Mouse (Mus musculus) MEL (cell line): Measurements from ENCODE around the gene Gm49395. TPM values are rescaled to one million over a fixed set of nuclear protein-coding genes. Genes with fewer than 3 reads are reported as not detected.

Experiments
- DNase-seq: peaks from one replicate; pipeline ENCODE4 v3.0.0; 2011; ENCODE audit warnings: low read depth, low spot score
- H3K27ac ChIP-seq: 2 replicates; pipeline ENCODE4 v1.5.1; 2012; ENCODE audit warnings: low read depth, mild to moderate bottlenecking, control low read depth, low read length, moderate library complexity; ENCODE audit not compliant: control insufficient read depth
- H3K27me3 ChIP-seq, 2 experiments: fragments of 150-350 bp in 1 of 2; sonication (generic) in 1 of 2; 2 replicates each; pipeline ENCODE4 v1.6.1; 2012; ENCODE audit warnings: low read length in 2 of 2, mild to moderate bottlenecking in 2 of 2, improper control_type of control experiment in 1 of 2, moderate library complexity in 1 of 2; ENCODE audit not compliant: insufficient read depth in 2 of 2, control insufficient read depth in 1 of 2
- H3K36me3 ChIP-seq, 2 experiments: 2 replicates each; pipeline ENCODE4 v1.6.1; 2012 to 2014; ENCODE audit warnings: low read length in 2 of 2, improper control_type of control experiment in 1 of 2, inconsistent platforms in 1 of 2, mild to moderate bottlenecking in 1 of 2; ENCODE audit not compliant: insufficient read depth in 2 of 2, control insufficient read depth in 1 of 2
- H3K4me1 ChIP-seq, 2 experiments: fragments of 150-350 bp in 1 of 2; sonication (generic) in 1 of 2; 2 replicates each; pipeline ENCODE4 v1.6.1; 2012; ENCODE audit warnings: low read length in 2 of 2, improper control_type of control experiment in 1 of 2, mild to moderate bottlenecking in 1 of 2; ENCODE audit not compliant: insufficient read depth in 2 of 2, control insufficient read depth in 1 of 2
- H3K4me3 ChIP-seq, 2 experiments: fragments of 150-350 bp in 1 of 2; sonication (generic) in 1 of 2; 2 replicates each; pipeline ENCODE4 v1.5.1; 2012; ENCODE audit warnings: low read depth in 2 of 2, low read length in 2 of 2, mild to moderate bottlenecking in 2 of 2, moderate library complexity in 2 of 2, control low read depth in 1 of 2, improper control_type of control experiment in 1 of 2; ENCODE audit not compliant: control insufficient read depth in 1 of 2, insufficient read depth in 1 of 2
- H3K79me2 ChIP-seq: 2 replicates; pipeline ENCODE4 v1.6.1; 2012; ENCODE audit warnings: mild to moderate bottlenecking, low read length, moderate library complexity; ENCODE audit not compliant: control insufficient read depth, poor library complexity, insufficient read depth
- H3K9ac ChIP-seq: 2 replicates; pipeline ENCODE4 v1.6.1; 2012; ENCODE audit warnings: low read depth, mild to moderate bottlenecking, control low read depth, low read length, moderate library complexity; ENCODE audit not compliant: control insufficient read depth, poor library complexity, severe bottlenecking
- H3K9me3 ChIP-seq: fragments of 150-350 bp; sonication (generic); replicated peaks from 2 replicates; pipeline ENCODE4 v1.6.1; 2012; ENCODE audit warnings: mild to moderate bottlenecking, low read length, improper control_type of control experiment, moderate library complexity; ENCODE audit not compliant: insufficient read depth
- BHLHE40 ChIP-seq: IDR thresholded peaks from 2 replicates; pipeline ENCODE4 v1.6.1; 2012; ENCODE audit warnings: low read depth, mild to moderate bottlenecking, inconsistent platforms, low read length, improper control_type of control experiment, borderline replicate concordance
- CHD1 ChIP-seq: IDR thresholded peaks from 2 replicates; pipeline ENCODE4 v1.6.1; 2012; ENCODE audit warnings: low read depth, mild to moderate bottlenecking, inconsistent platforms, low read length, improper control_type of control experiment
- CTCF ChIP-seq, 3 experiments: IDR thresholded peaks in 2 of 3; conservative IDR thresholded peaks in 1 of 3; 2 replicates each; pipeline ENCODE4 v1.5.1; 2011 to 2012; ENCODE audit warnings: low read length in 3 of 3, low read depth in 2 of 3, mild to moderate bottlenecking in 2 of 3, improper control_type of control experiment in 1 of 3, inconsistent platforms in 1 of 3, mixed read lengths in 1 of 3, moderate library complexity in 1 of 3; ENCODE audit not compliant: control insufficient read depth in 1 of 3, insufficient read depth in 1 of 3, poor library complexity in 1 of 3, severe bottlenecking in 1 of 3
- EP300 ChIP-seq, 2 experiments: IDR thresholded peaks; 2 replicates each; pipeline ENCODE4 v1.6.1; 2011; ENCODE audit warnings: improper control_type of control experiment in 2 of 2, low read length in 2 of 2, low read depth in 1 of 2, mild to moderate bottlenecking in 1 of 2
- MAFK ChIP-seq: IDR thresholded peaks from 2 replicates; pipeline ENCODE4 v1.6.1; 2011; ENCODE audit warnings: low read depth, mild to moderate bottlenecking, low read length, improper control_type of control experiment, borderline replicate concordance
- MAZ ChIP-seq: IDR thresholded peaks from 2 replicates; pipeline ENCODE4 v1.6.1; 2012; ENCODE audit warnings: low read depth, mild to moderate bottlenecking, inconsistent platforms, low read length, improper control_type of control experiment
- MEF2A ChIP-seq: IDR thresholded peaks from 2 replicates; pipeline ENCODE4 v1.6.1; 2014; ENCODE audit warnings: low read depth, mild to moderate bottlenecking, inconsistent platforms, low read length, improper control_type of control experiment; ENCODE audit not compliant: poor library complexity, insufficient replicate concordance, severe bottlenecking; ENCODE audit errors: extremely low read depth
- MXI1 ChIP-seq: IDR thresholded peaks from 2 replicates; pipeline ENCODE4 v1.6.1; 2011; ENCODE audit warnings: mild to moderate bottlenecking, low read depth, low read length, improper control_type of control experiment
- MYB ChIP-seq: IDR thresholded peaks from 2 replicates; pipeline ENCODE4 v1.6.1; 2011; ENCODE audit warnings: mild to moderate bottlenecking, low read depth, low read length, improper control_type of control experiment
- NRF1 ChIP-seq: IDR thresholded peaks from 2 replicates; pipeline ENCODE4 v1.6.1; 2014; ENCODE audit warnings: low read depth, mild to moderate bottlenecking, inconsistent platforms, low read length, improper control_type of control experiment, moderate library complexity; ENCODE audit not compliant: poor library complexity, insufficient read depth, severe bottlenecking
- POLR2AphosphoS2 ChIP-seq: IDR thresholded peaks from 2 replicates; pipeline ENCODE4 v1.6.1; 2011; ENCODE audit warnings: low read length, improper control_type of control experiment
- POLR2AphosphoS5 ChIP-seq: IDR thresholded peaks from 2 replicates; pipeline ENCODE4 v1.6.1; 2012; ENCODE audit warnings: low read depth, borderline replicate concordance, mild to moderate bottlenecking, inconsistent platforms, low read length, moderate library complexity, mixed read lengths
- RCOR1 ChIP-seq: IDR thresholded peaks from 2 replicates; pipeline ENCODE4 v1.6.1; 2012; ENCODE audit warnings: low read depth, mild to moderate bottlenecking, inconsistent platforms, low read length, improper control_type of control experiment
- USF2 ChIP-seq, 2 experiments: IDR thresholded peaks; 2 replicates each; pipeline ENCODE4 v1.6.1; 2011 to 2012; ENCODE audit warnings: improper control_type of control experiment in 2 of 2, low read length in 2 of 2, borderline replicate concordance in 1 of 2, inconsistent platforms in 1 of 2, low read depth in 1 of 2, mild to moderate bottlenecking in 1 of 2; ENCODE audit not compliant: insufficient read depth in 1 of 2
- ZMIZ1 ChIP-seq: IDR thresholded peaks from 2 replicates; pipeline ENCODE4 v1.6.1; 2012; ENCODE audit warnings: low read depth, mild to moderate bottlenecking, inconsistent platforms, low read length, improper control_type of control experiment, moderate library complexity
- ZNF384 ChIP-seq: IDR thresholded peaks from 2 replicates; pipeline ENCODE4 v1.6.1; 2012; ENCODE audit warnings: low read depth, mild to moderate bottlenecking, inconsistent platforms, low read length, improper control_type of control experiment
- polyA plus RNA-seq, 2 experiments: library from polyadenylated mRNA; stranded (reverse) in 1 of 2; unstranded in 1 of 2; fragments of >175 nt in 1 of 2; fragments of >200 nt in 1 of 2; gene quantifications; 2 replicates each; pipeline versions ENCODE4 v1.2.1 to v1.2.4; 2012; ENCODE audit warnings: low replicate concordance in 2 of 2, low read depth in 1 of 2; ENCODE audit not compliant: insufficient read length in 2 of 2, insufficient read depth in 1 of 2, missing spikeins in 1 of 2
- total RNA-seq: library from RNA; depleted of rRNA; stranded (reverse); fragments of 300-350 nt; gene quantifications from 2 replicates; pipeline ENCODE4 v1.2.3, GENCODE M21; 2012

Gene Gm49395
- total and polyA plus RNA-seq, 3 experiments = 0.31 TPM; not detected in 2

DNA sequence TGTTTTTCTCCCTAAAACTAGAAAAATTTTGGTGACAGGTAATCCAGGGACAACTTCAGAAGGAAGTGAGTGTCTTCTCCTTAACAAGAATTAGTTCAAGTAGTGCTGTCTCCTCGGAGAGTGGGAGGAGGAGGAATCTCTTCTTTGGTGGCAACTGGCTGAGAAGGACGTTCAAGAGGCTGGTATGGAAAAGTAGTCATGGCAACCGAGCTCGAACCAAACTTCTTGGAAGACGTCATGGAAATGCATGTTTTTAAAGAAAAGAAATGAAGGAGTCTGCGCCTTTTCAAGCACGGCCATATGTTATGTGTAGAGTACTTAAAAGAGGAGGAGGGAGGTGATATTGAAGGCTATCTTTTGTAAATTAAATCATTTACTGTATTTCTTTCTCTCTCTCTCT lies 49.2 kb downstream of the Gm49395 start:
- Histone ChIP-seq H3K27me3 (no peaks in the 10 kb centered on the region; a peak in 1 of 4 replicates), H3K9ac (no peak overlapping the region), H3K27ac (no peak overlapping the region), H3K36me3 (no peaks in the 10 kb centered on the region), H3K79me2 (no peaks in the 10 kb centered on the region), H3K9me3 (no peaks in the 10 kb centered on the region), H3K4me1 (no peaks in the 10 kb centered on the region), H3K4me3 (no peak overlapping the region)
- no peak for TF ChIP-seq CTCF (IDR thresholded peaks at IDR 0.05 in 2 of 3, conservative IDR thresholded peaks at IDR 0.05 in 1 of 3; ENCODE audit: control insufficient read depth in 1 of 3, insufficient read depth in 1 of 3, low read depth in 2 of 3, low read length in 3 of 3, poor library complexity in 1 of 3, severe bottlenecking in 1 of 3)
- TF ChIP-seq ZNF384 = no peak
- no peak for DNase-seq

DNA sequence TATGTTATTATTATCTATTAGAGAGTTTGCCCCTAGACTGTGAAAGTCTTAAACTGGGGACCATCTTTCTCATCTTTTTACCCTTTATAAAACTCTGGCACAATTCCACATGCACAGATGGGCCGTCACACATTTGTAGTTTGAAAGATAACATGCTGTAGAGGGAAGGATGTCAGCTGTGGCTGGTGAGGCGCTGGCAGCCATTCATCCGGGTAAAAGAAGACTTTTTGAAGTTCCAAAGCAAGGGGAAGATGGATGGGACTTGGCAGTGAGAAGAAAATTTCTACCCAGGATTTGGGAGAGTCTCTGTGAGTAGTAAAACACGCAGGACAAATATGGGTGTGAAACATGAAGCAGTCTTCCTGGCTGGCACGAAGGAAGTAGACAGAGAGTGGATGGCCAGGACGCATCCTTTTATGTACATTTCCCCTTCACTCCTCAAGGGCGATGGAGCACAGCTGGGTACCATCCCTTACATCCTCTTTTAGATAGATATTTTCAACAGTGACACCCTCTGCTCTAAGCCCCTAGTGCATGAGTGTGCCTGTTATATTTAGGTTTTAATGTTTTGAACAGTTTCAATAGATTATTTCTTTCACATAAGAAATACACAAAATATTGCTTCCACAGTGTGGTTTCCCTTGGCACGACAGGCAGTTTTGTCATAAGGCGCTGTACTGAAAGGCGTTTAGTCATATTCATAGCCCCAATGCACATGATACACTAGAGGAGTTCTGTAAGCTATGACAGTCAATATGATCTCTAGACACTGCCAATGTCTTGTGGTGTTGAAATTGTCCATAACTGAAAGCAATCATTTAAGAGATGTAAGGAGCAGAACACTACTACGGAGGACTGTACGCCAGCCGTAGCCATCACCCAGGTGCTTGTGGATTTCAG lies 50.8 kb downstream of the Gm49395 start:
- no peaks in the 10 kb centered on the region; a peak in 1 of 4 replicates for H3K27me3 ChIP-seq
- TF ChIP-seq MYB (no peak), MAFK (no peak), NRF1 (no peak), MAZ (no peak), BHLHE40 (no peak), POLR2AphosphoS2 (no peak), MEF2A (no peak), RCOR1 (no peak), POLR2AphosphoS5 (no peak), USF2 (IDR thresholded peaks at IDR 0.05; ENCODE audit: borderline replicate concordance in 1 of 2, insufficient read depth in 1 of 2, low read depth in 1 of 2, low read length in 2 of 2) (no peak), MXI1 (no peak), EP300 (IDR thresholded peaks at IDR 0.05; ENCODE audit: low read depth in 1 of 2, low read length in 2 of 2) (no peak), CHD1 (no peak), ZMIZ1 (no peak)
- TF ChIP-seq, all 39 proteins: peak for 0
- H3K9ac ChIP-seq = no peak overlapping the region
- no peaks in the 10 kb centered on the region for H3K4me1 ChIP-seq
- no peaks in the 10 kb centered on the region for H3K9me3 ChIP-seq
- H3K36me3 ChIP-seq = no peaks in the 10 kb centered on the region
- no peak for DNase-seq
- H3K79me2 ChIP-seq = no peaks in the 10 kb centered on the region
- H3K4me3 ChIP-seq = no peak overlapping the region
- H3K27ac ChIP-seq = no peak overlapping the region
